Comparison of ENCODE assay signal across 7 mouse cellular contexts in genomic region chr3:28175997-28176967, GRCm38 (mm10).
DNase-seq lines count a peak whose midpoint lies in the region; ATAC-seq lines count a peak whose summit lies in the region.

No protein-coding gene starts in this region.

- H3K4me2 ChIP-seq in intestine, embryonic 16.5 days (ENCODE audit: low read depth, low read length): 0 out of 2 replicates have a peak overlapping the region, but pooled peaks have one; percentile 18
- H3K4me2 ChIP-seq in stomach, embryonic 14.5 days (replicated peaks; ENCODE audit: low read depth, low read length): peak overlapping the region; percentile 28; the same call in 1 of the 2 replicates

- DNase-seq in ES-CJ7 (ENCODE audit: low read depth, low spot score): peak; percentile 60
- DNase-seq in adrenal gland, postnatal 14 days: peak; percentile 40
- peak; percentile 82 for DNase-seq in forebrain, embryonic 10.5 days (ENCODE audit: extremely low spot score, low spot score)
- DNase-seq in midbrain, embryonic 10.5 days (ENCODE audit: low spot score): peak; percentile 86
- DNase-seq in B cell, adult 2 months: no peak

- no peak overlapping the region for H3K9ac ChIP-seq in intestine, embryonic 16.5 days (ENCODE audit: low read depth, low read length)
- H3K9ac ChIP-seq in stomach, embryonic 14.5 days (replicated peaks; ENCODE audit: low read depth, low read length): no peak overlapping the region

- H3K4me1 ChIP-seq in forebrain, embryonic 10.5 days: peaks cover 25% of the 10 kb centered on the region
- H3K4me1 ChIP-seq in intestine, embryonic 16.5 days (ENCODE audit: control insufficient read depth, insufficient read depth, low read length): peaks cover 11% of the 10 kb centered on the region
- H3K4me1 ChIP-seq in midbrain, embryonic 10.5 days: peaks cover 20% of the 10 kb centered on the region
- H3K4me1 ChIP-seq in stomach, embryonic 14.5 days (ENCODE audit: control insufficient read depth, insufficient read depth, low read length): no peaks in the 10 kb centered on the region

- H3K36me3 ChIP-seq in forebrain, embryonic 10.5 days (replicated peaks): no peaks in the 10 kb centered on the region
- H3K36me3 ChIP-seq in intestine, embryonic 16.5 days (ENCODE audit: control insufficient read depth, insufficient read depth, low read length): no peaks in the 10 kb centered on the region
- H3K36me3 ChIP-seq in midbrain, embryonic 10.5 days: no peaks in the 10 kb centered on the region
- no peaks in the 10 kb centered on the region for H3K36me3 ChIP-seq in stomach, embryonic 14.5 days (ENCODE audit: control insufficient read depth, insufficient read depth, low read length)

- H3K9me3 ChIP-seq in forebrain, embryonic 10.5 days: no peaks in the 10 kb centered on the region
- H3K9me3 ChIP-seq in intestine, embryonic 16.5 days (ENCODE audit: control insufficient read depth, low read length): no peaks in the 10 kb centered on the region
- H3K9me3 ChIP-seq in midbrain, embryonic 10.5 days (replicated peaks): no peaks in the 10 kb centered on the region
- no peaks in the 10 kb centered on the region for H3K9me3 ChIP-seq in stomach, embryonic 14.5 days (ENCODE audit: control insufficient read depth, low read depth, low read length)

- no peaks in the 10 kb centered on the region for H3K27me3 ChIP-seq in forebrain, embryonic 10.5 days (ENCODE audit: poor library complexity, severe bottlenecking)
- H3K27me3 ChIP-seq in intestine, embryonic 16.5 days (replicated peaks; ENCODE audit: control insufficient read depth, insufficient read depth, low read length): no peaks in the 10 kb centered on the region
- H3K27me3 ChIP-seq in midbrain, embryonic 10.5 days (ENCODE audit: low read depth, poor library complexity, severe bottlenecking): peaks cover 4% of the 10 kb centered on the region; the same call in 1 of the 2 replicates
- no peaks in the 10 kb centered on the region for H3K27me3 ChIP-seq in stomach, embryonic 14.5 days (ENCODE audit: control insufficient read depth, insufficient read depth, low read length)

- peak overlapping the region; percentile 45 for H3K4me3 ChIP-seq in forebrain, embryonic 10.5 days
- H3K4me3 ChIP-seq in intestine, embryonic 16.5 days (ENCODE audit: low read length): no peak overlapping the region
- peak overlapping the region; percentile 50 for H3K4me3 ChIP-seq in midbrain, embryonic 10.5 days
- no peak overlapping the region for H3K4me3 ChIP-seq in stomach, embryonic 14.5 days (ENCODE audit: low read depth, low read length)

- WGBS in forebrain, embryonic 10.5 days: 12% methylated on average over 21 of the region's 21 CpGs
- 29% methylated on average over 21 of the region's 21 CpGs for WGBS in intestine, embryonic 16.5 days
- 8% methylated on average over 21 of the region's 21 CpGs for WGBS in midbrain, embryonic 10.5 days
- 16% methylated on average over 21 of the region's 21 CpGs for WGBS in stomach, embryonic 14.5 days

- ATAC-seq in intestine, embryonic 16.5 days: peak; percentile 76
- peak; percentile 86 for ATAC-seq in stomach, embryonic 14.5 days (ENCODE audit: insufficient number of reproducible peaks, insufficient read depth, low FRiP score, low read depth)

- peak overlapping the region; percentile 81 for H3K27ac ChIP-seq in forebrain, embryonic 10.5 days
- H3K27ac ChIP-seq in intestine, embryonic 16.5 days (ENCODE audit: low read length): no peak overlapping the region; the same call in 1 of the 2 replicates
- peak overlapping the region; percentile 85 for H3K27ac ChIP-seq in midbrain, embryonic 10.5 days (replicated peaks)
- H3K27ac ChIP-seq in stomach, embryonic 14.5 days (ENCODE audit: low read length): peak overlapping the region; percentile 48

Comparison
In these comparisons a context has a peak if more than half of its experiments do, and no peak if none do; other contexts are left out.
1. DNase-seq: peak in ES-CJ7 (single experiment), adrenal gland, postnatal 14 days (single experiment), forebrain, embryonic 10.5 days (single experiment) and midbrain, embryonic 10.5 days (single experiment); none in B cell, adult 2 months (0 of 2).
2. H3K4me3 ChIP-seq: peak in forebrain, embryonic 10.5 days (single experiment) and midbrain, embryonic 10.5 days (single experiment); none in intestine, embryonic 16.5 days (single experiment) and stomach, embryonic 14.5 days (single experiment).